Mouse (Mus musculus) stomach, postnatal 0 days (tissue): ENCODE data around the gene Dlk1.

ENCODE experiments used
- CTCF ChIP-seq: IDR thresholded peaks from 2 replicates; pipeline ENCODE4 v1.5.1; 2016; ENCODE audit warnings: antibody characterized with exemption, low read depth, mild to moderate bottlenecking, moderate library complexity
- EP300 ChIP-seq: optimal IDR thresholded peaks from 2 replicates; pipeline ENCODE3; 2016; ENCODE audit warnings: antibody characterized with exemption

DNA sequence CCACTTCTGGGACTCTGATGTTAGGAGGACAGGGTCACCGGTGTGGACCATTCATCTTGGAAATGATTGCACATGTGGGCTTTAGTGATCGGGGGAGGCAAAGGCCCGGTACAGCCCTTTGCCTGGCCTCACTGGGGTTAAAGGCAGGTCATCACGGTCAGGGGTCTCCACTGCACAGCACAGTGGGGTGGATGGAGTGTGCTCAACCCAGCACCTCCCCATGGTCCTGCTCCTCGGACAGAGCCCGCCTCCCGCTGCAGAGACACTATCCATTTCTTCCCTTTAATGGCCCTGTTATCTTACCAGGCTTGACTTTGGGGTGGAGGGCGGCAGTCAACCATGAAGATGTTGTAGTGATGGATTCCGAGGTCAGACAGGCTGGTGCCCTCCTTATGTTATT, 48.9 kb upstream of the Dlk1 start:
- no peak for TF ChIP-seq CTCF
- TF ChIP-seq EP300 = no peak
